Mouse (Mus musculus) liver, adult 2 months (tissue): Measurements from ENCODE around the gene Mrps6.

Experiments used
- CTCF ChIP-seq: fragments of 200-500 bp; IDR thresholded peaks from 2 replicates; pipeline ENCODE4 v1.5.1; 2011; ENCODE audit warnings: low read depth, low read length, control low read depth
- POLR2A ChIP-seq: fragments of 200-500 bp; IDR thresholded peaks from 2 replicates; pipeline ENCODE4 v1.6.1; 2011; ENCODE audit warnings: low read length, control low read depth; ENCODE audit not compliant: insufficient read depth; ENCODE audit errors: extremely low read depth

DNA sequence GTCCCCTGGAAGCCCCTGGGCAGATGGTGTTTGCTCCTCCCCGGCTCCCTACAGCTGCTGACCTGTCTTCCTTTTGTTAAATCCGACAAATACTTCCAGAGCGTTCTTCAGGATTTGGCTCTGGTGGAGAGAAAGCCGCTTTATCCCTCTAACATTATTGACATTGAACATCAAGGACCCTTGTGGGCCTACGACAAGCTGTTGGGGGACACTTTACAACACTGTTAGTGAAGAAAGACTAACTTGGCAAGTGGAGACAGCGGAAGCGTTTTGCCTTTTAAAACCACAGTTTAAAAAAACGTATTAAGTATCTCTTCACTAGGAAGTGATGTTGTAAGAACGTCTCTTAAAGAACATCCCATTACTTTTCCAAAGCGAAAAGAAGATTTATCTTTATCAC is 5.5 kb upstream of the Mrps6 start:
- TF ChIP-seq CTCF (no peak), POLR2A (no peak)
